Mouse (Mus musculus) lung, embryonic 16.5 days (tissue): Measurements from ENCODE around the gene Acot13. TPM values are rescaled to one million over a fixed set of nuclear protein-coding genes. Genes with fewer than 3 reads are reported as not detected.

Source experiments
- ATAC-seq: fragments of 200-750 bp; cut with Nextera tagmentation; 2 replicates; pipeline ENCODE4 v1.8.0; 2017; ENCODE audit warnings: low read depth, mild to moderate bottlenecking, moderate library complexity
- H3K27ac ChIP-seq: fragments of 300-500 bp; sonication (generic); 2 replicates; pipeline ENCODE4 v1.5.1; 2014; ENCODE audit warnings: mild to moderate bottlenecking, control low read depth, low read length
- H3K27me3 ChIP-seq: fragments of 300-500 bp; sonication (generic); 2 replicates; pipeline ENCODE4 v1.6.1; 2014; ENCODE audit warnings: low read depth, low read length, mixed read lengths; ENCODE audit not compliant: control insufficient read depth, insufficient read depth
- H3K36me3 ChIP-seq: fragments of 300-500 bp; sonication (generic); 2 replicates; pipeline ENCODE4 v1.6.1; 2014; ENCODE audit warnings: low read length; ENCODE audit not compliant: control insufficient read depth, insufficient read depth
- H3K4me1 ChIP-seq: fragments of 300-500 bp; sonication (generic); replicated peaks from 2 replicates; pipeline ENCODE4 v1.6.1; 2014; ENCODE audit warnings: low read length, mixed read lengths; ENCODE audit not compliant: control insufficient read depth, insufficient read depth
- H3K4me2 ChIP-seq: fragments of 300-500 bp; sonication (generic); 2 replicates; pipeline ENCODE4 v1.6.1; 2014; ENCODE audit warnings: low read depth, low read length, control low read depth
- H3K4me3 ChIP-seq: fragments of 300-500 bp; sonication (generic); 2 replicates; pipeline ENCODE4 v1.5.1; 2014; ENCODE audit warnings: mild to moderate bottlenecking, low read length, control low read depth
- H3K9ac ChIP-seq: fragments of 300-500 bp; sonication (generic); 2 replicates; pipeline ENCODE4 v1.6.1; 2014; ENCODE audit warnings: low read length, control low read depth
- H3K9me3 ChIP-seq: fragments of 300-500 bp; sonication (generic); 2 replicates; pipeline ENCODE4 v1.6.1; 2016; ENCODE audit warnings: low read length; ENCODE audit not compliant: control insufficient read depth
- WGBS: fragments of 180-500 bp; shearing (Covaris S2); extraction: QIAGEN DNeasy Blood & Tissue Kit; methylation state at CpG from one replicate; pipeline ENCODE4 v1.1.7; 2014; 5-methylcytosine and 5-hydroxymethylcytosine counted together
- polyA plus RNA-seq: library from polyadenylated mRNA; unstranded; fragments of >200 nt; fragmentation: Nextera tagmentation; extraction: Ambion mirVana; gene quantifications from 2 replicates; pipeline ENCODE4 v1.2.1, GENCODE M21; 2015

Gene Acot13
- polyA plus RNA-seq, 1 experiment from 2014 or later: 68.7 TPM

- Histone ChIP-seq H3K9ac (peak overlapping the region; percentile 77), H3K27ac (peak overlapping the region; percentile 91), H3K9me3 (no peaks in the 10 kb centered on the region), H3K4me2 (peak overlapping the region; percentile 89), H3K36me3 (peaks cover 3% of the 10 kb centered on the region; the same call in 1 of the 2 replicates), H3K4me3 (peak overlapping the region; percentile 93), H3K4me1 (peaks cover 6% of the 10 kb centered on the region), H3K27me3 (no peaks in the 10 kb centered on the region)
- under 1% methylated on average over 31 of the region's 31 CpGs for WGBS
- ATAC-seq: peak; percentile 23
Observed at GRCm38 (mm10) chr13:24799925-24800673, 31.2 kb downstream of the Acot13 start.

DNA sequence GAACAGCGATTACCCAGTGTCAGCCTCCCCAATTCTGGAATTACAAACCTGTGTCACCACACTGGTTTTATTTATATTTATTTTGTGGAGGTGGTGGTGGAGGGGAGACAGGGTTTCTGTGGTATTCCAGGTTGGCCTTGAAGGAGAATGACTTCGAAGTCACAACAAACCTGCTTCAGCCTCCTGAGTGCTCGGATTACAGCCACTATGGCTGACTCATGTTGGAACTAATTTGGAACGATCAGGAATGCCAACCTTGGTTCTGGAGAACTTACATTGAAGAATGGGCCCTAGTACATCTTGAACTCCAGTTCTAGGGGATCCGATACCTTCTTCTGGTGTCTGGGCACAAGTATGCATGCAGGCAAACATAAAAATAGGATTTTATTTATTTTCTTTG lies 32.0 kb downstream of the Acot13 start:
- H3K9ac ChIP-seq: peak overlapping the region; percentile 77
- WGBS: 63% methylated on average over 5 of the region's 5 CpGs

DNA sequence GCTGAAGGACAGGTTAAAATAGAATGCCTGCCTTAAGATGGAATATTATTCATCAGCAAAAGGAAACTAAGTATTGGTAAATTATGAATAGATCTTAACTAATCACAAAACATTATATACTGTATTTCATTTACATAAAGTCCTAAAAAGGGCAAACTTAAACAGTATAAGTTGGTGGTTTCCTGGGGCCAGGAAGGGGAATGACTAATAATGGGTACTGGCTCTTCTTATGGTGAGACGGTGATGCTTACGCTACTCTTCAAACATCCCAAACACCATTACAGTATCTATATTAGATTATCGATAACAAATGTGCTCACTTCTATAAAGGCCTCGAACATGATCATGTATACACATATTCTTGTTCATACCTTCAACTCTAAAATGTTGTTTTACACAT lies 32.7 kb downstream of the Acot13 start:
- Histone ChIP-seq H3K27ac (no peak overlapping the region), H3K4me1 (no peaks in the 10 kb centered on the region; the same call in 1 of the 2 replicates), H3K27me3 (no peaks in the 10 kb centered on the region), H3K4me3 (no peak overlapping the region), H3K4me2 (no peak overlapping the region), H3K9ac (no peak overlapping the region), H3K9me3 (no peaks in the 10 kb centered on the region), H3K36me3 (no peaks in the 10 kb centered on the region)
- WGBS: 95% methylated on average over 4 of the region's 4 CpGs
- no peak for ATAC-seq

More for the DNA sequence above, 32.0 kb downstream of the Acot13 start:
- no peaks in the 10 kb centered on the region for H3K9me3 ChIP-seq
- H3K27me3 ChIP-seq: no peaks in the 10 kb centered on the region
- peaks cover 3% of the 10 kb centered on the region; the same call in 1 of the 2 replicates for H3K4me1 ChIP-seq
- H3K4me3 ChIP-seq: peak overlapping the region; percentile 93
- H3K36me3 ChIP-seq: no peaks in the 10 kb centered on the region
- no peak overlapping the region for H3K27ac ChIP-seq
- H3K4me2 ChIP-seq: peak overlapping the region; percentile 89
- no peak for ATAC-seq

DNA sequence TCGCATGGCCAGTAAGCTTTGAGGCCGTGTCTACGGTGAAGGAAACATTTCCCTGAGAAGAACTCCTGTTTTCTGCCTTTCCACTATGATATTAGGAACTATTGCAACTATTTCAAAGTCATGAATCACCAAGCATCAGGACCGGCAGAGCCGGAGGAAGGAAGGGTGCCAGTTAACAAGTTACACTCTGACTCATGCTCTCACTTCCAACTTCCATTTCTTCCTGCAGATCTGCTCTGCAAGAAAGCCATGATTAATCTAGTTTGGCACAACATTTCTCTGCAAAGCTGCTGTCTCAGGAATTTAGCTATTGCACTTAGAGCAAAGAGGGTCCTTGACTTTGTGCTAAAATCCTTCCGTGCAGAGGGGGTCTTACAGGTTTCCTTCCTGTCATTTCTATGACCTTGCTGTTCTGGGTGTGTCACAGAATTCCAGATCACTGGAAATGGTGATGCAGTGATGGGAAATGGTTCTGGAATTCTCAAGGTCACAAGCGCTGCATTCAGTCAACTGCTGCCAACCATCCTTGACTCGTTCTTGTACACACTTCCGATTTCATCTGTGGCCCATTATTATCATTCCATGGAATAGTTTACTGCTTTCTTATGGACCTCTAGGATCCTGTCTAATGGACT lies 38.8 kb downstream of the Acot13 start:
- Histone ChIP-seq H3K9ac (no peak overlapping the region), H3K27ac (no peak overlapping the region), H3K27me3 (no peaks in the 10 kb centered on the region), H3K36me3 (no peaks in the 10 kb centered on the region), H3K4me2 (no peak overlapping the region), H3K4me1 (no peaks in the 10 kb centered on the region; the same call in 1 of the 2 replicates), H3K4me3 (no peak overlapping the region), H3K9me3 (no peaks in the 10 kb centered on the region)
- WGBS: 66% methylated on average over 9 of the region's 9 CpGs
- ATAC-seq: no peak

- no peaks in the 10 kb centered on the region for H3K9me3 ChIP-seq
- WGBS: 56% methylated on average over 2 of the region's 2 CpGs
- no peaks in the 10 kb centered on the region for H3K27me3 ChIP-seq
- no peak overlapping the region for H3K4me2 ChIP-seq
- H3K4me1 ChIP-seq: no peaks in the 10 kb centered on the region; the same call in 1 of the 2 replicates
- ATAC-seq: no peak
- H3K4me3 ChIP-seq: no peak overlapping the region
- no peak overlapping the region for H3K27ac ChIP-seq
- no peaks in the 10 kb centered on the region for H3K36me3 ChIP-seq
- H3K9ac ChIP-seq: no peak overlapping the region
Observed at GRCm38 (mm10) chr13:24791349-24791748, 40.0 kb downstream of the Acot13 start.

DNA sequence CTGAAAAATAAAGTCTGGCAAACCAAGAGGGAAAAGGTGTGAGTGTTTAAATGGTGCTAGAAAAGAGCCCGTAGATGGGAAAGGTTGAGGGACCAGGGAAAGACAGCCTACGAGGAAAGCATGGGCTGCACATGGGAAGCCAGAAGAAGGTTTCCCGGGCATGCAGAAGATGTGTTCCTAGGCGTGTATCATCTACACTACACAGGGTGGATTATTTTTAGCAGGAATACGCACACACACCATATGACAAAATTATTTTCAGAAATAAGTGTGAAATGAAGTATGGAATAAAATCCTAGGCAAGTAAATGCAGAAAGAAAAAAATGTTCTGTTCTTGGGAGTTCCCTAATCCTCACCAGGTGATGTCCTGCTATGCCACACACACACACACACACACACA lies 43.9 kb downstream of the Acot13 start:
- no peaks in the 10 kb centered on the region for H3K9me3 ChIP-seq
- no peak overlapping the region for H3K4me3 ChIP-seq
- no peak overlapping the region for H3K4me2 ChIP-seq
- no peak for ATAC-seq
- H3K4me1 ChIP-seq: no peaks in the 10 kb centered on the region; the same call in none of the 2 replicates
- no peak overlapping the region for H3K9ac ChIP-seq
- H3K36me3 ChIP-seq: no peaks in the 10 kb centered on the region
- WGBS: 80% methylated on average over 5 of the region's 5 CpGs
- H3K27ac ChIP-seq: no peak overlapping the region
- H3K27me3 ChIP-seq: no peaks in the 10 kb centered on the region

- no peak overlapping the region for H3K27ac ChIP-seq
- no peak overlapping the region for H3K9ac ChIP-seq
- no peaks in the 10 kb centered on the region for H3K27me3 ChIP-seq
- no peak overlapping the region for H3K4me3 ChIP-seq
- no peaks in the 10 kb centered on the region; the same call in 1 of the 2 replicates for H3K4me1 ChIP-seq
- H3K9me3 ChIP-seq: no peaks in the 10 kb centered on the region
- no peak for ATAC-seq
- H3K36me3 ChIP-seq: no peaks in the 10 kb centered on the region
- 51% methylated on average over 11 of the region's 11 CpGs for WGBS
- H3K4me2 ChIP-seq: no peak overlapping the region
Observed at GRCm38 (mm10) chr13:24786014-24786490, 45.3 kb downstream of the Acot13 start.

DNA sequence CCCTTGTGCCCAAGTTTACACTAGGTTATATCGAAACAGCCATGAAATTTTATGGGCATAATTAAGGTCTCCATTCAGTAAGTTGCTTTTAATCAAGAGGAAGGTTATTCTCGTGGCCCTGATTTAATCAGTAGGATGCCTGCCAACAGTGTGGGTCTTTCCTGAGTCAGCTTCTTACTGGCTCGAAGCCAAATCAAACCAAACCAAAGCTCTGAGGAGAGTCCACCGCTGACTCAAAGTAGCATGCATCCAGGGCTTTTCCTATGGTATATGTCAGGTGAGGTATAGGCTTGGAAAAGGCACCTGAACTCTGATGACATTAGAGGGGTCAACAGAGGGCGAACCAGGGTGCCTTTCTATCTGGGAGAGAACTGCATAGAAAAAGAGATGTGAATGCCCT lies 49.4 kb downstream of the Acot13 start:
- Histone ChIP-seq H3K27me3 (no peaks in the 10 kb centered on the region), H3K9me3 (no peaks in the 10 kb centered on the region), H3K9ac (no peak overlapping the region), H3K4me3 (no peak overlapping the region), H3K36me3 (no peaks in the 10 kb centered on the region), H3K4me2 (no peak overlapping the region), H3K27ac (no peak overlapping the region), H3K4me1 (no peaks in the 10 kb centered on the region; the same call in 1 of the 2 replicates)
- 45% methylated on average over 5 of the region's 5 CpGs for WGBS
- ATAC-seq: no peak

DNA sequence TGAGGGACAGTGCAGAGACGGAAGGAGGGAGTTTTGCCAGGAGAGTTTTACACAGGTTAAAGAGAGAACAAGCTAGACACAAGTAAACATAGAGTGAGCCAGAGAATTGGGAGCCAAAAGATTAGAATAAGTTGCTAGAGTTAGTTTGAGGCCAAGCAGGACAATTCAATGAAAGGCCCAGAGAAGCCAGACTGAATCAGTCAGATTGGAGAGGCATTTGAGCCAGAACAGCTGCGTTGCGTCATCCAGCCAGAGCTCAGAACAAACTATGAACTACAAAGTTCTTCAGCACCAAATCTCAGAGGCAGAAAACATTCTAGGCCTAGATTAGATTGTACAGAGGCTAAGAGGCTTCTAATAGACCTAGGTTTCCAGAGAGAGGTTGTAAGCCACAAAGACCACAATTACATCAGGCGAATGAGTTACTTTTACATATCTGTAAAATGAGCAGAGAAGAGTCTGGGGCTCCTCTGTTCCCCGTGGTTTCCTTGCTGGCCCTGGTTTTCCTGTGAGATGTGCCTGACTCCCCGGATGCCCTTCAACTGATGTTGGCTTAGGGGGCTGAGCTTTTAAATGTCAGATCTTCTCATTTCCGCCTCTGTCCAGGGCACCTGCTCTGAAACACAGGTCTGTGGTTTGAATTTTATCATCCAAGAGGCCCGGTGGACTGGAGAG lies 52.5 kb downstream of the Acot13 start:
- no peak overlapping the region for H3K27ac ChIP-seq
- H3K4me1 ChIP-seq: no peaks in the 10 kb centered on the region; the same call in 1 of the 2 replicates
- no peak for ATAC-seq
- 69% methylated on average over 8 of the region's 8 CpGs for WGBS
- no peaks in the 10 kb centered on the region for H3K27me3 ChIP-seq
- no peaks in the 10 kb centered on the region for H3K9me3 ChIP-seq
- H3K9ac ChIP-seq: no peak overlapping the region
- no peak overlapping the region for H3K4me2 ChIP-seq
- H3K4me3 ChIP-seq: no peak overlapping the region
- H3K36me3 ChIP-seq: no peaks in the 10 kb centered on the region
